In the genomic region with DNA sequence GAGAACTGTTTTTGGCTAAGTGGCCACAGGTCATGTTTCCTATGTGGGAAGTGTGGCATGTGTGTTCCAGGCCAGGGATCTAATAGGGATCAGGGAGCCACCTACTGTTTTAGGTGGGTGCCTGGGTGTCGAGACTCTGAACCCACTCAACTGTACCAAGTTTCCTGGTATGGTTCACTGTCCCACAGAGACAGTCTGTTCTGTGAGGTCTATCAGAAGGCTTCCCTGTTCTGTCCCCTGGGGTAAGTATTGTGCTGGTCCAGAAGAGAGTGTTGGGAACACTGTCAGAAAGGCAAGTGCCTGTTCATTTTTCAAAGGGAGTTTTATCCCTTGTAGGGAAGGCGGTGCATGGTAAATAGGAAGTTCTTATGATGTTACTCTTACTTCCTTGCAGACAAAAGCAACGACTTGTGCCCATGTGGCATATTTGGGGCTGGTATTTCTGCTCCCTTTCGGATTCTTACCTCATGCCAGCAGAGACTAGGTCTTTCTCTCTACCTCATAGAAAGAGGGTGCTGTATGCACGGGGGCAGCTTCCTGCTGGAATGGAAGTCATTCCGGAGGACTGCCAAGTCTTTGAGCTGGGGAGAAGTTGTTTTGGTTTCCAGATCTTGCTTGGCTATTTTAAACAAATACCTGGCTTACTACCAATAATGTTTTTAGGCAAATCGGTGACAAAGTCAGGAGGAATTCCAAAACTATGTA, we compare ENCODE assay signal across 23 mouse cellular contexts.
DNase-seq lines count a peak whose midpoint lies in the region; ATAC-seq and TF ChIP-seq lines count a peak whose summit lies in the region.
"Had no signal": no experiment of that assay in that cellular context is flagged by ENCODE, and none has a peak within 500 bp of the region (broad histone marks: within the 10 kb centered on the region; RNA-seq: fewer than 3 reads in every experiment).

No protein-coding gene starts in this region.

- no peaks in the 10 kb centered on the region for H3K9me3 ChIP-seq in lung, embryonic 14.5 days (ENCODE audit: low read depth, low read length)
- H3K9me3 ChIP-seq in midbrain, postnatal 0 days (ENCODE audit: low read length) = no peaks in the 10 kb centered on the region
- H3K9me3 ChIP-seq: embryonic facial prominence, embryonic 13.5 days; forebrain, embryonic 15.5 days; hindbrain, embryonic 15.5 days; intestine, embryonic 15.5 days; liver, embryonic 13.5 days had no signal

- no peaks in the 10 kb centered on the region for H3K36me3 ChIP-seq in heart, adult 2 months (ENCODE audit: control insufficient read depth, insufficient read depth, low read length)
- H3K36me3 ChIP-seq in lung, embryonic 14.5 days (ENCODE audit: insufficient read depth) = no peaks in the 10 kb centered on the region
- no peaks in the 10 kb centered on the region for H3K36me3 ChIP-seq in midbrain, postnatal 0 days (ENCODE audit: insufficient read depth, low read length)
- H3K36me3 ChIP-seq: embryonic facial prominence, embryonic 13.5 days; forebrain, embryonic 15.5 days; hindbrain, embryonic 15.5 days; intestine, embryonic 15.5 days; limb, embryonic 13.5 days; liver, embryonic 13.5 days had no signal

- ATAC-seq in lung, embryonic 14.5 days (ENCODE audit: insufficient read depth) = no peak
- no peak for ATAC-seq in midbrain, postnatal 0 days (ENCODE audit: low FRiP score)
- ATAC-seq: forebrain, embryonic 15.5 days; intestine, embryonic 15.5 days had no signal

- no peak overlapping the region for H3K9ac ChIP-seq in heart, adult 2 months (ENCODE audit: low read depth, low read length)
- no peak overlapping the region for H3K9ac ChIP-seq in lung, embryonic 14.5 days
- no peak overlapping the region for H3K9ac ChIP-seq in midbrain, postnatal 0 days (replicated peaks; ENCODE audit: low read length, poor library complexity, severe bottlenecking)
- H3K9ac ChIP-seq: embryonic facial prominence, embryonic 13.5 days; forebrain, embryonic 15.5 days; hindbrain, embryonic 15.5 days; intestine, embryonic 15.5 days; limb, embryonic 13.5 days; liver, embryonic 13.5 days had no signal

- DNase-seq in heart, adult 2 months = peak in 1 of 2 experiments; percentile 43
- no peak for DNase-seq in heart, postnatal 25 days (ENCODE audit: low spot score)
- peak; percentile 54 for DNase-seq in lung, embryonic 14.5 days
- DNase-seq in lung, adult 2 months = no peak
- peak; percentile 32 to 40 for DNase-seq in heart, postnatal 10 days
- DNase-seq in midbrain, postnatal 0 days (ENCODE audit: low spot score) = no peak
- no peak for DNase-seq in frontal cortex, postnatal 14 days (ENCODE audit: low spot score in 2 of 2)
- DNase-seq: adrenal gland, postnatal 10 days; B cell, adult 2 months; cerebellum, postnatal 10 days; layer of hippocampus, postnatal 36 days; liver, embryonic 13.5 days; right cerebral cortex, adult 18-20 months; thymus, postnatal 36 days had no signal

- peaks cover 7% of the 10 kb centered on the region for H3K4me1 ChIP-seq in heart, adult 2 months (ENCODE audit: control insufficient read depth, insufficient read depth, low read length)
- H3K4me1 ChIP-seq in lung, embryonic 14.5 days (ENCODE audit: insufficient read depth) = no peaks in the 10 kb centered on the region
- no peaks in the 10 kb centered on the region; the same call in 1 of the 2 replicates for H3K4me1 ChIP-seq in lung, adult 2 months (ENCODE audit: control insufficient read depth, insufficient read depth, low read length)
- no peaks in the 10 kb centered on the region for H3K4me1 ChIP-seq in midbrain, postnatal 0 days (ENCODE audit: insufficient read depth, low read length)
- H3K4me1 ChIP-seq: embryonic facial prominence, embryonic 13.5 days; forebrain, embryonic 15.5 days; hindbrain, embryonic 15.5 days; intestine, embryonic 15.5 days; limb, embryonic 13.5 days; liver, embryonic 13.5 days had no signal

- H3K4me3 ChIP-seq in heart, adult 2 months = no peak overlapping the region
- no peak overlapping the region for H3K4me3 ChIP-seq in lung, embryonic 14.5 days (ENCODE audit: low read depth, low read length)
- H3K4me3 ChIP-seq in lung, adult 2 months (replicated peaks; ENCODE audit: extremely low read depth, low read depth, low read length) = no peak overlapping the region
- H3K4me3 ChIP-seq in midbrain, postnatal 0 days (ENCODE audit: low read depth, low read length) = no peak overlapping the region
- H3K4me3 ChIP-seq: embryonic facial prominence, embryonic 13.5 days; forebrain, embryonic 15.5 days; hindbrain, embryonic 15.5 days; intestine, embryonic 15.5 days; layer of hippocampus, adult 2 months; limb, embryonic 13.5 days; liver, embryonic 13.5 days had no signal

- peak overlapping the region; percentile 18; the same call in 1 of the 2 replicates for H3K27ac ChIP-seq in heart, adult 2 months
- H3K27ac ChIP-seq in lung, embryonic 14.5 days (ENCODE audit: low read depth) = no peak overlapping the region
- H3K27ac ChIP-seq in midbrain, postnatal 0 days (ENCODE audit: low read depth, low read length) = no peak overlapping the region
- H3K27ac ChIP-seq: embryonic facial prominence, embryonic 13.5 days; forebrain, embryonic 15.5 days; hindbrain, embryonic 15.5 days; intestine, embryonic 15.5 days; kidney, postnatal 0 days; layer of hippocampus, adult 2 months; limb, embryonic 13.5 days; liver, embryonic 13.5 days; macrophage had no signal

- TF ChIP-seq CTCF in heart, adult 2 months (IDR thresholded peaks at IDR 0.05) = 0 out of 2 replicates have a peak, but pooled peaks have one; percentile 5
- TF ChIP-seq CTCF in lung, embryonic 14.5 days (IDR thresholded peaks at IDR 0.05; ENCODE audit: low read depth) = no peak
- no peak for TF ChIP-seq CTCF in lung, adult 2 months (IDR thresholded peaks at IDR 0.05; ENCODE audit: insufficient read depth, low read length)
- TF ChIP-seq CTCF in midbrain, postnatal 0 days (IDR thresholded peaks at IDR 0.05) = no peak

- no peak overlapping the region for H3K4me2 ChIP-seq in lung, embryonic 14.5 days
- H3K4me2 ChIP-seq in midbrain, postnatal 0 days (ENCODE audit: low read depth, low read length, poor library complexity, severe bottlenecking) = no peak overlapping the region
- H3K4me2 ChIP-seq: embryonic facial prominence, embryonic 13.5 days; forebrain, embryonic 15.5 days; hindbrain, embryonic 15.5 days; intestine, embryonic 15.5 days; limb, embryonic 13.5 days; liver, embryonic 13.5 days; midbrain, embryonic 11.5 days had no signal

- no peaks in the 10 kb centered on the region for H3K79me2 ChIP-seq in heart, adult 2 months (replicated peaks; ENCODE audit: control insufficient read depth, insufficient read depth, low read length)

- no peak for TF ChIP-seq EP300 in heart, adult 2 months (IDR thresholded peaks at IDR 0.05; ENCODE audit: insufficient read depth, low read depth, low read length)

- TF ChIP-seq POLR2A in heart, adult 2 months (IDR thresholded peaks at IDR 0.05; ENCODE audit: insufficient read depth, low read depth, low read length) = no peak
- no peak for TF ChIP-seq POLR2A in lung, adult 2 months (IDR thresholded peaks at IDR 0.05; ENCODE audit: borderline replicate concordance, extremely low read depth, low read depth, low read length)

- intact Hi-C loops in heart, adult 2 months (cut with DNase I) = no loop called here
- intact Hi-C loops in heart, postnatal 25 days (cut with DNase I) = no loop called here
- intact Hi-C loops in heart, postnatal 10 days (cut with DNase I) = no loop called here

- no peaks in the 10 kb centered on the region for H3K27me3 ChIP-seq in heart, adult 2 months (ENCODE audit: control insufficient read depth, insufficient read depth, low read length)
- H3K27me3 ChIP-seq in lung, embryonic 14.5 days (ENCODE audit: insufficient read depth, low read length) = no peaks in the 10 kb centered on the region
- no peaks in the 10 kb centered on the region for H3K27me3 ChIP-seq in midbrain, postnatal 0 days (ENCODE audit: insufficient read depth, low read length)
- H3K27me3 ChIP-seq: embryonic facial prominence, embryonic 13.5 days; forebrain, embryonic 15.5 days; hindbrain, embryonic 15.5 days; intestine, embryonic 15.5 days; limb, embryonic 13.5 days; liver, embryonic 13.5 days had no signal

- WGBS in heart, adult 2 months = 40% methylated on average over 7 of the region's 7 CpGs
- 70% methylated on average over 7 of the region's 7 CpGs for WGBS in lung, embryonic 14.5 days
- 42% methylated on average over 7 of the region's 7 CpGs for WGBS in lung, adult 2 months
- WGBS in midbrain, postnatal 0 days = 87% methylated on average over 7 of the region's 7 CpGs

Comparison
In these comparisons a context has a peak if more than half of its experiments do, and no peak if none do; other contexts are left out.
1. DNase-seq: peak in lung, embryonic 14.5 days (single experiment) and heart, postnatal 10 days (2 of 2); none in heart, postnatal 25 days (single experiment), lung, adult 2 months (single experiment), midbrain, postnatal 0 days (single experiment) and frontal cortex, postnatal 14 days (0 of 2).